Mouse (Mus musculus) stomach, embryonic 15.5 days (tissue): ENCODE data around the gene Prss56. TPM values are rescaled to one million over a fixed set of nuclear protein-coding genes. Genes with fewer than 3 reads are reported as not detected.

Source experiments
- ATAC-seq: fragments of 200-750 bp; cut with Nextera tagmentation; 2 replicates; pipeline ENCODE4 v1.8.0; 2017; ENCODE audit warnings: low read depth, moderate number of reproducible peaks, moderate TSS enrichment; ENCODE audit not compliant: insufficient read depth, low FRiP score
- H3K27ac ChIP-seq: fragments of 300-500 bp; sonication (generic); 2 replicates; pipeline ENCODE4 v1.5.1; 2015; ENCODE audit warnings: mild to moderate bottlenecking, inconsistent platforms
- H3K27me3 ChIP-seq: fragments of 300-500 bp; sonication (generic); replicated peaks from 2 replicates; pipeline ENCODE4 v1.6.1; 2015; ENCODE audit warnings: inconsistent platforms
- H3K36me3 ChIP-seq: fragments of 300-500 bp; sonication (generic); 2 replicates; pipeline ENCODE4 v1.6.1; 2015; ENCODE audit warnings: inconsistent platforms
- H3K4me1 ChIP-seq: fragments of 300-500 bp; sonication (generic); 2 replicates; pipeline ENCODE4 v1.6.1; 2015; ENCODE audit warnings: inconsistent platforms
- H3K4me2 ChIP-seq: fragments of 300-500 bp; sonication (generic); 2 replicates; pipeline ENCODE4 v1.6.1; 2015; ENCODE audit warnings: mild to moderate bottlenecking, inconsistent platforms
- H3K4me3 ChIP-seq: fragments of 300-500 bp; sonication (generic); replicated peaks from 2 replicates; pipeline ENCODE4 v1.5.1; 2015; ENCODE audit warnings: inconsistent platforms
- H3K9ac ChIP-seq: fragments of 300-500 bp; sonication (generic); 2 replicates; pipeline ENCODE4 v1.6.1; 2015; ENCODE audit warnings: inconsistent platforms
- H3K9me3 ChIP-seq: fragments of 300-500 bp; sonication (generic); 2 replicates; pipeline ENCODE4 v1.6.1; 2016; ENCODE audit warnings: inconsistent platforms
- WGBS: fragments of 180-500 bp; shearing (Covaris S2); methylation state at CpG from one replicate; pipeline ENCODE4 v1.1.7; 2015; 5-methylcytosine and 5-hydroxymethylcytosine counted together
- polyA plus RNA-seq: library from polyadenylated mRNA; unstranded; fragments of >200 nt; fragmentation: Nextera tagmentation; extraction: Ambion mirVana; gene quantifications from 2 replicates; pipeline ENCODE4 v1.2.1, GENCODE M21; 2015

Gene Prss56
- polyA plus RNA-seq, 1 experiment from 2014 or later, result not detected

DNA sequence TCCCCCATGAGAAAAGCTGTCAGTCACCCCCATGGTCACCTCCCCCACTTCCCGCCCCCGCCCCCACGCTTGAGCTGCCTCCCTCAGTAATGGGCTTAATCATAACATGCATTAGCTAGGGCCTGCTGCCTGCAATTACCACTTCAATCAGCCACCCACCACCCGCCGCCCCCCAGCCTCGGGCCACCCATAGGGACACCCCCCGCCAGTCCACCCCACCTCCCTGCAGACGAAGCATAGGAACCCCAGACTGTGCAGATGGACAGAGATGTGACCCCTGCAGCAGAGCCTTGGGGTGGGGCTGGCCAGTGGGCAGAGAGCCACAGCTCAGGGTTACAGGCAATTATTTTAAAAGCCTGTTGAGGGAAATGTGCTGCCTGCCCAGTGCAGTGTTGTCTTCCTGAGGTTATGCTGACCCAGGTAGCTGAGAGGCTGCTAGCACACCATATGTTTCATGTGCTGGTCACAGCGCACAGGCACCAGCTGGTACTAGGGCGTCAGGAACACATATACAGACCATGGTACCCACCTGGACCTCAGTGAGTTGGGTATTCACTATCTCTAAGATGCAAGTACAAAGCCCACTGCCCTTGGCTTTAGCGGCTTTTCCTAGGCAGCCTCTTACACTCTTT, 18.8 kb upstream of the Prss56 start:
- H3K9ac ChIP-seq, result no peak overlapping the region
- H3K9me3 ChIP-seq, result no peaks in the 10 kb centered on the region
- H3K4me1 ChIP-seq, result no peaks in the 10 kb centered on the region
- no peaks in the 10 kb centered on the region for H3K36me3 ChIP-seq
- no peak overlapping the region for H3K27ac ChIP-seq
- WGBS, result 33% methylated on average over 11 of the region's 11 CpGs
- H3K4me3 ChIP-seq, result no peak overlapping the region
- H3K4me2 ChIP-seq, result no peak overlapping the region
- peaks cover 21% of the 10 kb centered on the region; the same call in 1 of the 2 replicates for H3K27me3 ChIP-seq
- ATAC-seq, result no peak

DNA sequence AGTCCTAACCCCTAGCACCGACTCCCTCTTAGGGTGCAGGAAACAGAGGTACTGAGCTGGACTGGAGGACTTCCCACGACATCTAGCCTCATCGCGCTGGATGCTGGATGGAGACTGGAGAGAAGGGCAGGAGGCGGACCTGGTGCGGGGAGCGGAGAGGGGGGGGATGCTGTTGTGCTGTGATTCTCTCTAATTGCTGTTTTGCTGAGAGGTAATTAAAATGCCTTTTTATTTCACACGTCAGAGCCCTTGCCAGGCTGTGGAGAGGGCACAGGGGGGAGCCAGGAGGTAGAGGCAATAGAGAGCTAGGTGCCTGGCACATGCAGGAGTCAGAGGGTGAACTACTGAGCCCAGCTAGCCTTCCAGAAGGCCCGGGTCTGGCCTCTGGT, 18.3 kb upstream of the Prss56 start:
- H3K27ac ChIP-seq, result no peak overlapping the region
- H3K9ac ChIP-seq, result no peak overlapping the region
- no peak overlapping the region for H3K4me3 ChIP-seq
- no peaks in the 10 kb centered on the region for H3K36me3 ChIP-seq
- H3K4me2 ChIP-seq, result no peak overlapping the region
- peaks cover 21% of the 10 kb centered on the region; the same call in 1 of the 2 replicates for H3K27me3 ChIP-seq
- H3K9me3 ChIP-seq, result no peaks in the 10 kb centered on the region
- no peak for ATAC-seq
- WGBS, result 52% methylated on average over 9 of the region's 9 CpGs
- no peaks in the 10 kb centered on the region for H3K4me1 ChIP-seq

DNA sequence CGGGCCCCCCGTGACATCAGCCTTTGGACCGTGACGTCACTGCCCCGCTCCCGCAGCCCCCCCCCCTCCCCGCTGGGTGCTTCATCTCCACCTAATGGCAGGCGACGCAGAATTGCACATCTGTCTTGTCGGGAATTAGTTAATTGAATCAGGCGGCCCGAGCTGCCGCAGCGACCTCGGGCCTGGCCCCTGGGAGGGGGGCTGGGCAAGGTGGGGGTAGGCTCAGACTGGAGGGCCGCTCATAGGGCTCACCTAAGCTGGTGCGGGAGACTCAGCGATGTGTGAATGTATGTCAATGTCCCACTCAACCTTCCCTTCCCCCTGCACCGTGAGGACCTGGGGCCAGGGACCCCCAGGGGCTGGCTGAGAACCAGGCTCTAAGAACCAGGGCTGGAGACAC, 12.7 kb upstream of the Prss56 start:
- no peak overlapping the region for H3K9ac ChIP-seq
- 7% methylated on average over 19 of the region's 19 CpGs for WGBS
- H3K27me3 ChIP-seq, result peaks cover 31% of the 10 kb centered on the region; the same call in 1 of the 2 replicates
- H3K4me3 ChIP-seq, result no peak overlapping the region
- H3K4me2 ChIP-seq, result no peak overlapping the region
- peaks cover 5% of the 10 kb centered on the region; the same call in 1 of the 2 replicates for H3K4me1 ChIP-seq
- ATAC-seq, result no peak
- no peak overlapping the region for H3K27ac ChIP-seq
- no peaks in the 10 kb centered on the region for H3K9me3 ChIP-seq
- no peaks in the 10 kb centered on the region for H3K36me3 ChIP-seq

DNA sequence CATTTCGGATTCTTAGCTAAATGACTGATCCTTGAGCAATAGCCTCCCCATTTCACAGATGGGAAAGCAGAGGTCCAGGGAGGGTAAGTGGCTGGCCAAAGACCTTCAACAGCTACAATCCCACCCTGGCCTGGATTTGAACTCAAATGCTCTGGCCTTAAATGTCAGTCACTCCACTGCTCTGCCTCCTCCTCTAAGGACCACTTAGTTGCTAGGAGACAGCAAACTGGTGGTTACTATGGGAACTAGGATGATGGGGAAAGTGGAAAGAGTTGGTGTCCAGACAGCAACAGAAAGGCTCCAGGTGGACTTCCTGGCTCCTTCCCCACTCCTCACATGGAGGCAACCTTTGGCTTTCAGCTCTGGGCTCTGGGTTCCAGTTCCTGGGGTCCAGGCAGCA, 11.8 kb upstream of the Prss56 start:
- no peaks in the 10 kb centered on the region for H3K36me3 ChIP-seq
- H3K4me2 ChIP-seq, result no peak overlapping the region
- H3K27me3 ChIP-seq, result peaks cover 31% of the 10 kb centered on the region; the same call in 1 of the 2 replicates
- no peaks in the 10 kb centered on the region for H3K9me3 ChIP-seq
- H3K4me1 ChIP-seq, result peaks cover 13% of the 10 kb centered on the region
- H3K27ac ChIP-seq, result no peak overlapping the region
- H3K4me3 ChIP-seq, result no peak overlapping the region
- no peak overlapping the region for H3K9ac ChIP-seq
- 91% methylated on average over 1 of the region's 1 CpGs for WGBS
- ATAC-seq, result no peak

DNA sequence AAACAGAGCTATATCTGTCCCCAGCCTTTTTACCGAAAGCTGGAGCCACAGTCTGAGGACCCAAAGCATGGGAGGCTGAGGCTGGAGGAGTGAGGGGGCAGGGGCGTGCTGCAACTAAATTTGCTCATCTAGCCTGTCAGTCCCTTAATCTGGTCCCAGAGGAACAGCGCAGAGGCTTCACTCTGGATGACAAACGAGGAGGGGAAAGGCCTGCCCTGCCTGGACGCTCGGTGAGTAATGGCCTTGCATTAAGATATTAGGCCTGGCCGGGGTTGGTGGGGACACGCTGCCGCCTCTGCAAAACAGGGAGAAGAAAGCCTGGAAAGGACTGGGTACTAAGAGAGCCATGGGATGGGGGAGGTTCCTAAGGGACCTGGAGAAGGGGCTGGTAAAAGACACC, 10.8 kb upstream of the Prss56 start:
- WGBS, result 32% methylated on average over 9 of the region's 9 CpGs
- H3K27ac ChIP-seq, result no peak overlapping the region
- no peaks in the 10 kb centered on the region for H3K36me3 ChIP-seq
- peaks cover 18% of the 10 kb centered on the region for H3K4me1 ChIP-seq
- no peak for ATAC-seq
- no peak overlapping the region for H3K4me2 ChIP-seq
- no peak overlapping the region for H3K9ac ChIP-seq
- H3K9me3 ChIP-seq, result no peaks in the 10 kb centered on the region
- no peak overlapping the region for H3K4me3 ChIP-seq
- H3K27me3 ChIP-seq, result peaks cover 25% of the 10 kb centered on the region; the same call in 1 of the 2 replicates

DNA sequence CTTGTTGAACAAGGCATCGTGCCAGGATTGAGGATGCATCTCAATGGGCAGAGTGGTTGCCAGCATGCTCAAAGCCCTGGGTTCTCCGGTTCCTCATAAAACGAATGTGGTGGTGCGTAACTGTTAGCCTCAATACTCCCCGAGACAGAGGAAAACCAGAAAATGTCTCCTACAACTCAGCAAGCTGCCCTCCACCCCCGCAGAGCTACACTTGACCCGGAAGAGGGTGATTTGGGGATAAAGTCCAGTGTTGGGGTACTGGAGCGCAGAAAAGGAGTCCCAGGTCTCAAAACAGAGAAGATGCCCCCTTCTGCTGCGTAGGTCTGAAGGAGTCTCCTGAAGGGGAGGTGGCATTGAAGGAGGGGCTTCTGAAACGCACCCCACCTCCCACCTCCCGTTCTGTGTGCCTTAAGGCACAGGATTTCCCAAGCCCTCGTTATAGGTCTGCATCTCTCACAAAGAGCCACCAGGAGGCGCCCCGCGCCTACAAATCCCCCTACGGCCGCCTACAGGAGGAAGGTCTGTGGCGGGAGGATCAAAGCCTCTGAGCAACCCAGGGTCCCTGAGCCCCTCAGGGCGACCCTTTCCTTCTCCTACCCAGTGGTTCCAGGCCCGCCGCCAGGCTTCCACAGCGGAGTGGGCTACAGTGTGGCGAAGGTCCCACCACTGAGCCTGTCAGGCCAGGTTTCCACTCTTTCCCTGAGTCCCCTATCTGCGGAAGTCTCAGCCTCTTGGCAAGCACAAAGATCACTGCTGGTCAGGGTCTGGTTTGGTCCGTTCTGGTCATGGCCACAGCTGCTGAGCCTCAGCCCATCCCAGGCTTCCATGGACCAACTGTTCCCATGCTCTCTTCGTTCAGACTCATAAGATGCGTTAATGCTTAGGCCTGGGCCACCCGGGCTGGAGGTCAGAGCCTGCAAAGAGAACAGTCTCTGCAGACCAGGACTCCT, 8.8 kb upstream of the Prss56 start:
- H3K27ac ChIP-seq, result no peak overlapping the region
- H3K9me3 ChIP-seq, result no peaks in the 10 kb centered on the region
- peaks cover 18% of the 10 kb centered on the region for H3K4me1 ChIP-seq
- H3K27me3 ChIP-seq, result peaks cover 25% of the 10 kb centered on the region; the same call in 1 of the 2 replicates
- no peak for ATAC-seq
- no peak overlapping the region for H3K9ac ChIP-seq
- WGBS, result 34% methylated on average over 28 of the region's 28 CpGs
- peak overlapping the region; percentile 14; the same call in 1 of the 2 replicates for H3K4me2 ChIP-seq
- no peaks in the 10 kb centered on the region for H3K36me3 ChIP-seq
- no peak overlapping the region for H3K4me3 ChIP-seq

DNA sequence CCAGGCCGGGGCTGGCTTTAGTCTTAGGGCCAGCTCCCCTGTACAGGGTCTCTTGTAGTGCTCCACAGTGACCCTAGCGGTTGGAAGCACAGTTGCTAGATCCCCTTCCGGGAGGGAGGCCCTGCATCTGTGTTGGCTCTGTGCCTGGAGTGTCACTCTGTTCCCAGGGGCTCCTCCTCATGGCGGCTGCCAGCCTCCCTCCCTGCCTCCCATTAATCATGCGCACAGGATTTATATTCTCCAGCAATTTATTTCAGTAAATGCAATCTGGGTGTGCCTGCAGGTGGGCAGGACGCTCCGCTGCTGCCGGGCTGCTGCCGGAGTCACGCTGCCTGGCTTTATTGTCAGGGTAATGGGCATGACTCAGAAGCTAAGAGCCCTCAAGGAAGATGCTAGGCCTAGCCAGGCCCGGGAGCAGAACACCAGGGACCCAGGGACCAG, 7.2 kb upstream of the Prss56 start:
- no peaks in the 10 kb centered on the region for H3K9me3 ChIP-seq
- H3K4me3 ChIP-seq, result no peak overlapping the region
- H3K4me2 ChIP-seq, result peak overlapping the region; percentile 25
- 6% methylated on average over 11 of the region's 11 CpGs for WGBS
- no peaks in the 10 kb centered on the region for H3K36me3 ChIP-seq
- ATAC-seq, result peak; percentile 83
- H3K4me1 ChIP-seq, result peaks cover 13% of the 10 kb centered on the region
- peaks cover 20% of the 10 kb centered on the region; the same call in 1 of the 2 replicates for H3K27me3 ChIP-seq
- no peak overlapping the region for H3K9ac ChIP-seq
- H3K27ac ChIP-seq, result no peak overlapping the region

DNA sequence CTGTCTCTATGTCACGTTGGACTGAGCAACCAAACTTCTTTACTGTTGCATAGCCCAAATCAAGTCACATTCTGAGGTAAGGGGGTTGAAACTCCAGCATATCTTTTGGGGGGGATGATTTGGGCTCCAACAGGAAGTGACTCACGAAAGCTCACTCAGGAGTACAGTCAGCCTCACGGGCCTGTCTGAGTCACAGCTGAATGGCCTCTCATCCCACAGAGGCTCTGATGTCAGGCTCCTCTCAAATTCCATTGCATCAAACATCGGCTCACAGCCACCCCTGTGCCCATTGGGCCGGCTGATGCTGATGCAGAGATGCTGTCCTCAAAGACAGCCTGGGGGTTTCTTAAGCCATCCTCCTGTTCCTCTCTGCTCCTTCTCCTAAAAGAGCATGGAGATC, 2.2 kb upstream of the Prss56 start:
- Histone ChIP-seq H3K27me3 (peaks cover 34% of the 10 kb centered on the region), H3K4me1 (peaks cover 17% of the 10 kb centered on the region), H3K36me3 (no peaks in the 10 kb centered on the region), H3K4me2 (no peak overlapping the region), H3K9ac (no peak overlapping the region), H3K4me3 (no peak overlapping the region), H3K9me3 (no peaks in the 10 kb centered on the region), H3K27ac (no peak overlapping the region)
- ATAC-seq, result no peak
- WGBS, result 37% methylated on average over 5 of the region's 5 CpGs

DNA sequence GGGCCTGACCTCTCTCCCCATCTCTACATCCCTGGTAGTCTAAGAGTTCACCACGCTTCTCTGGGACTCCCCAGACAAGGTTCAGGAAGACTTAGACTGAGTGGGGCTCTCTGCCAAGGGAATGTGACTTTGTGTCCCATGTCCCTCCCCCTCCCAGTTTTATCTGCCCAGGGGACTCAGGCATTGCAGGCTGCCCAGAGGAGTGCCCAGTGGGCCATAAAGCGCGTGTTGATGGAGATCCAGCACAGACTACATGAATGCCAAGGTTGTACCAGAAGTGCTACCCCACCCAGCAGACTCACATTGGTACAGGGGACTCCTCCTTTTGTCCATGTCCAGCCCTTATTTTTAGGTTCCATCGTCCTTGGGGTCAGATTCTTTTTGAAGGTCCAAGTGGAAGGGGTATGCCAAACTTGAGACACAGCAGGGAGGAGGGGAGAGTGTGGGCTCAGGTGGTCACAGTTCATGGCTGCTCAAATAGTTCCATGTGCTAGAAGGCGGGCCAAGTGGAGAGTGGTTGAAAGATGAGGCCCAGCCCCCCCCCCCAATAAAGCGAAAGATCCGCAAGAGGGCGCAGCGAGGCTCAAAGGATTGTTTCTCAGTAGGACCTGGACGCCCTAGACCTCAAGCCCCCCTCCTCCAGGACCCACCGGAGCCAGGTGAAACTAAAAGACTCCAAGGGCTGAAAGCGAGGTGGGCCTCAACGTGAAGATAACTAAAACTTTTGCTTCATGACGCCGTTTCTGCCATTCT, 1.1 kb downstream of the Prss56 start:
- ATAC-seq, result no peak
- 34% methylated on average over 15 of the region's 15 CpGs for WGBS
- H3K36me3 ChIP-seq, result no peaks in the 10 kb centered on the region
- no peak overlapping the region for H3K9ac ChIP-seq
- peaks cover 48% of the 10 kb centered on the region for H3K27me3 ChIP-seq
- H3K4me2 ChIP-seq, result peak overlapping the region; percentile 37
- 0 out of 2 replicates have a peak overlapping the region, but pooled peaks have one; percentile 1 for H3K4me3 ChIP-seq
- H3K4me1 ChIP-seq, result peaks cover 16% of the 10 kb centered on the region
- no peak overlapping the region for H3K27ac ChIP-seq
- no peaks in the 10 kb centered on the region for H3K9me3 ChIP-seq

DNA sequence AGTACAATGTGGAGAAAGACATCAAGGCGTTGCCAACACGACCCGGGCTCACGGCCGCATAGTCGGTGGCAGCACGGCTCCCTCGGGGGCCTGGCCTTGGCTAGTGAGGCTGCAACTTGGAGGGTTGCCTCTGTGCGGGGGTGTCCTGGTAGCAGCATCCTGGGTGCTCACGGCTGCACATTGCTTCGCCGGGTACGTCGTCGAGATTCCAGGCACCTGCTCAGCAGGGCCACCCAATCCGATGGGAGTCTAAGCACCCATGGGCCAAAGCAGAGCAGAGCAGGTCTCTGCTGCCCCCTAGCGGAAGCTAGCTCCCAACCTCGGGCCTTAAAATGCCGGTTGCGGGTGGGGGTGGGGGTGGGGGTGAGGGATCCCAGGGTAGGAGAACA, 1.6 kb downstream of the Prss56 start:
- H3K4me2 ChIP-seq, result peak overlapping the region; percentile 37
- H3K27me3 ChIP-seq, result peaks cover 48% of the 10 kb centered on the region

DNA sequence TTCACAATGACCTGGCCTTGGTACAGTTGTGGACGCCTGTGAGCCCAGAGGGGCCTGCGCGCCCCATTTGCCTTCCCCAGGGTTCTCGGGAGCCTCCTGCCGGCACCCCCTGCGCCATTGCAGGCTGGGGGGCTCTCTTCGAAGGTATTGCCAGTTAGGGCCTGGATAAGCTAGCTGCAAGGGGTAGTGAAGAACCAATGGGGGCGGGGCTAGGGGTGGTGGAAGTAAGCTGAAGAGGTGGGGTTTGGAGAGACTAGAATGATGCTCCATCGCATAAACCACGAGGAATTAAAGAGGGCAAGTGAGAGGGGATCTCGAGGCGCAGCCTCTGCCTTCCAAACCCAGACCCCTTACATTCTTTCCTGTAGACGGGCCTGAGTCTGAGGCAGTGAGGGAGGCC, 2.4 kb downstream of the Prss56 start:
- WGBS, result 21% methylated on average over 13 of the region's 13 CpGs
- H3K36me3 ChIP-seq, result no peaks in the 10 kb centered on the region
- H3K9ac ChIP-seq, result no peak overlapping the region
- H3K27ac ChIP-seq, result no peak overlapping the region
- H3K9me3 ChIP-seq, result no peaks in the 10 kb centered on the region
- no peak overlapping the region for H3K4me2 ChIP-seq
- peaks cover 48% of the 10 kb centered on the region for H3K27me3 ChIP-seq
- 0 out of 2 replicates have a peak, but pooled peaks have one; percentile 7 for ATAC-seq
- H3K4me1 ChIP-seq, result peaks cover 16% of the 10 kb centered on the region
- no peak overlapping the region for H3K4me3 ChIP-seq

More for the DNA sequence above, 1.6 kb downstream of the Prss56 start:
- no peak overlapping the region for H3K9ac ChIP-seq
- H3K4me3 ChIP-seq, result 0 out of 2 replicates have a peak overlapping the region, but pooled peaks have one; percentile 1
- H3K9me3 ChIP-seq, result no peaks in the 10 kb centered on the region
- no peak for ATAC-seq
- H3K27ac ChIP-seq, result no peak overlapping the region
- H3K4me1 ChIP-seq, result peaks cover 16% of the 10 kb centered on the region
- WGBS, result 13% methylated on average over 20 of the region's 20 CpGs
- H3K36me3 ChIP-seq, result no peaks in the 10 kb centered on the region
